Mouse (Mus musculus): ENCODE data around the gene Noa1. TPM values are rescaled to one million over a fixed set of nuclear protein-coding genes. Genes with fewer than 3 reads are reported as not detected.

The Noa1 gene
- polyA plus RNA-seq, 1 experiment from 2014 or later = 39.6 TPM

DNA sequence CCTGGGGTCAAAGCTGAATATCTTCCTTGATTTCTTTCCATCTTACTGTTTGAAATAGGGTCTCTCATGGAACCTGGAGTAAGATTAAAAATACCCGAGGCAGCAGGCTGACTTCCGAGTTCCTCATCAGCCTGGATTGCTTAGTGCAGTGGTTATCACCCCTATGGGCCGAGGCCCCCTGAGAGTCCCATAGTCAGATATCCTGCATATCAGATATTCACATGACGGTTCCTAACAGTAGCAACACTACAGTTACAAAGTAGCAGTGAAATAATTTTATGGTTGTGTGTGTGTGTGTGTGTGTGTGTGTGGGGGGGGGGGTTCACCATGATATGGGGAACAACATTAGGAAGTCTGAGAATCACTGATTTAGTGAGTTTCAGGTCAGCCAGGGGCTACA, 48.7 kb downstream of the Noa1 start:
- no peak for DNase-seq (ENCODE audit: low spot score)
- no peaks in the 10 kb centered on the region for H3K9me3 ChIP-seq
- H3K36me3 ChIP-seq = no peaks in the 10 kb centered on the region
- peaks cover 21% of the 10 kb centered on the region for H3K27me3 ChIP-seq (ENCODE audit: insufficient read depth, poor library complexity, severe bottlenecking)
- peaks cover 21% of the 10 kb centered on the region for H3K4me1 ChIP-seq (replicated peaks)
- WGBS = 87% methylated on average over 4 of the region's 4 CpGs
- no peak overlapping the region for H3K27ac ChIP-seq
- H3K4me3 ChIP-seq = no peak overlapping the region

GRCm38 (mm10) chr5:77260141-77260540, 49.7 kb downstream of the Noa1 start:
- Histone ChIP-seq H3K4me1 (replicated peaks) (peaks cover 21% of the 10 kb centered on the region), H3K9me3 (no peaks in the 10 kb centered on the region), H3K27me3 (ENCODE audit: insufficient read depth, poor library complexity, severe bottlenecking) (peaks cover 21% of the 10 kb centered on the region), H3K36me3 (no peaks in the 10 kb centered on the region), H3K4me3 (no peak overlapping the region), H3K27ac (no peak overlapping the region)
- DNase-seq (ENCODE audit: low spot score) = no peak
- 63% methylated on average over 6 of the region's 6 CpGs for WGBS

- Histone ChIP-seq H3K36me3 (no peaks in the 10 kb centered on the region), H3K27ac (no peak overlapping the region), H3K27me3 (ENCODE audit: insufficient read depth, poor library complexity, severe bottlenecking) (peaks cover 17% of the 10 kb centered on the region), H3K4me3 (no peak overlapping the region), H3K4me1 (replicated peaks) (peaks cover 21% of the 10 kb centered on the region), H3K9me3 (no peaks in the 10 kb centered on the region)
- no peak for DNase-seq (ENCODE audit: low spot score)
Observed at GRCm38 (mm10) chr5:77259315-77259714, 50.6 kb downstream of the Noa1 start.

GRCm38 (mm10) chr5:77257603-77258002, 52.3 kb downstream of the Noa1 start:
- H3K4me1 ChIP-seq (replicated peaks) = peaks cover 19% of the 10 kb centered on the region
- H3K36me3 ChIP-seq = no peaks in the 10 kb centered on the region
- H3K4me3 ChIP-seq = no peak overlapping the region
- 81% methylated on average over 3 of the region's 3 CpGs for WGBS
- DNase-seq (ENCODE audit: low spot score) = no peak
- H3K27ac ChIP-seq = no peak overlapping the region
- H3K27me3 ChIP-seq (ENCODE audit: insufficient read depth, poor library complexity, severe bottlenecking) = 0 out of 2 replicates have a peak, but pooled peaks cover under 1% of the 10 kb centered on the region
- no peaks in the 10 kb centered on the region for H3K9me3 ChIP-seq

DNA sequence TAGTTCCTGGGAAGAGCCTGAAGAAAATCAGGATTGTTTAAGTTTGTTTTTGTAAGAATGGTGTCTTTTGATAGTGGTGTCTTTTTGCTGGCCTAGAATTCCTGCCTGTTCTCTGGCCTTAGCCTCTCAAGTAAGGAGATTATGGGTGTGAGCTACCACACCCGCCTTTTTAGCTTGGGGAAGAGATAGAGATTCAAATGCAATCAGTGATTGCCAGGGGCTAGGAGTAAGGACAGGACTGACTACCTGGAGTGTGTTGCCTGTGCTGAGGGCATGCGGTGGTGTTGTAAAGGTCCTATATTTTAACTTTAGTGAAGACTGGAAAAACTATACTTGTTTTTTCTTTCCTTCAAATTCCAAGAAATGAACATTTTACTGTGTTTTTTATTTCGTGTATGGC, 55.5 kb downstream of the Noa1 start:
- no peak for DNase-seq (ENCODE audit: low spot score)
- H3K27me3 ChIP-seq (ENCODE audit: insufficient read depth, poor library complexity, severe bottlenecking) = no peaks in the 10 kb centered on the region
- no peak overlapping the region for H3K27ac ChIP-seq
- no peaks in the 10 kb centered on the region for H3K36me3 ChIP-seq
- 69% methylated on average over 3 of the region's 3 CpGs for WGBS
- H3K9me3 ChIP-seq = no peaks in the 10 kb centered on the region
- peaks cover 9% of the 10 kb centered on the region; the same call in 1 of the 2 replicates for H3K4me1 ChIP-seq (replicated peaks)
- no peak overlapping the region for H3K4me3 ChIP-seq

- Histone ChIP-seq H3K36me3 (no peaks in the 10 kb centered on the region), H3K9me3 (no peaks in the 10 kb centered on the region), H3K4me3 (no peak overlapping the region), H3K27me3 (ENCODE audit: insufficient read depth, poor library complexity, severe bottlenecking) (no peaks in the 10 kb centered on the region), H3K27ac (no peak overlapping the region), H3K4me1 (replicated peaks) (peaks cover 9% of the 10 kb centered on the region; the same call in 1 of the 2 replicates)
- DNase-seq (ENCODE audit: low spot score) = no peak
- WGBS = 77% methylated on average over 1 of the region's 1 CpGs
Observed at GRCm38 (mm10) chr5:77253154-77253553, 56.7 kb downstream of the Noa1 start.

DNA sequence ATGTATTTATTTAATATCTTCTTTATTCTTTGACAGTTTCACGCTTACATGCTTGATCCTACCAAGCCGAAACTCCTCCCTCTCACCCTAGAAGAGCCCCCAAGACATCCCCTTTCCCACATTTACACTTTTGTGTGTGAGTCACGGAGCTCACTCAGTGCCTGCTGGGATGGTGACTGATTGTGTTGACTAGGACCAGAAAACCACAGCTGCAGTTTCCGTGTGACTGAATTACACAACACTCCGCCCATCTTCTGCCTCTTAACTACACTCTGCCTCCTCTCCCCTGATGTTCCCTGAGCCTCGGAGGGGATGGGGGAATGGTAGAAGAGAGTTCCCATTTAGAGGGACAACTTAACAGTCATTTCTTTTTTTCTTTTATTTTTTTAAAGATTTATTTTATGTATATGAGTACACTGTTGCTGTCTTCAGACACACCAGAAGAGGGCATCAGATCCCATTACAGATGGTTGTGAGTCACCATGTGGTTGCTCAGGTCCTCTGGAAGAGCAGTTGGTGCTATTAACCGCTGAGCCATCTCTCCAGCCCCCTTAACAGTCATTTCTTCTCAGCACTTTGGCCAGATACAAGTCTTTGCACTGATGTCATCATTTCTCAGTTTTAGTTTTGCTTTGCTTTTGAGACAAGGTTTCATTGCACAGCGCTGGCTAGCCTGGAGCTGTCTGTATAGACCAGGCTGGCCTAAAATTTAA, 57.6 kb downstream of the Noa1 start:
- DNase-seq (ENCODE audit: low spot score) = no peak
- WGBS = 69% methylated on average over 8 of the region's 8 CpGs
- Histone ChIP-seq H3K27me3 (ENCODE audit: insufficient read depth, poor library complexity, severe bottlenecking) (no peaks in the 10 kb centered on the region), H3K4me1 (replicated peaks) (peaks cover 9% of the 10 kb centered on the region; the same call in 1 of the 2 replicates), H3K36me3 (no peaks in the 10 kb centered on the region), H3K9me3 (no peaks in the 10 kb centered on the region), H3K4me3 (no peak overlapping the region), H3K27ac (no peak overlapping the region)

DNA sequence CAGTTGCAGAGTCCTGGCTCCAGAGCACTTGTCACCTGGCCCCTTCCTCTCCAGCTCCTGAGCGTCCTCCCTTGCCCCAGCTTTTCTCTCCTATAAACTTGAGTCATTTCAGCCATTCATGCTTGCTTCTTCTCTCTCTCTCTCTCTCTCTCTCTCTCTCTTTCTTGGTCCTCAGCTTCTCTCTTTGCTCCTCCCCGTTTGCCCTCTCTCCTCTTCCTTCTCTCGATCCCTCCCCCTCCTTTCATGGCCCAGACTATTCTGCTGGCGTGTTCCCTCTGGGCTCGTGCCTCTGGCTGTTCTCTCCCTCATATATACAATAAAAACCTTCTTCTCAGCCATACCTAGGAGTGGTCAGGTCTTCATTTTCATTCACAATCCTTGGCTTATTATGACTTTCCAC, 58.2 kb downstream of the Noa1 start:
- Histone ChIP-seq H3K4me3 (no peak overlapping the region), H3K9me3 (no peaks in the 10 kb centered on the region), H3K4me1 (replicated peaks) (peaks cover 9% of the 10 kb centered on the region; the same call in 1 of the 2 replicates), H3K27me3 (ENCODE audit: insufficient read depth, poor library complexity, severe bottlenecking) (no peaks in the 10 kb centered on the region), H3K27ac (no peak overlapping the region), H3K36me3 (no peaks in the 10 kb centered on the region)
- no peak for DNase-seq (ENCODE audit: low spot score)
- WGBS = 40% methylated on average over 5 of the region's 5 CpGs

DNA sequence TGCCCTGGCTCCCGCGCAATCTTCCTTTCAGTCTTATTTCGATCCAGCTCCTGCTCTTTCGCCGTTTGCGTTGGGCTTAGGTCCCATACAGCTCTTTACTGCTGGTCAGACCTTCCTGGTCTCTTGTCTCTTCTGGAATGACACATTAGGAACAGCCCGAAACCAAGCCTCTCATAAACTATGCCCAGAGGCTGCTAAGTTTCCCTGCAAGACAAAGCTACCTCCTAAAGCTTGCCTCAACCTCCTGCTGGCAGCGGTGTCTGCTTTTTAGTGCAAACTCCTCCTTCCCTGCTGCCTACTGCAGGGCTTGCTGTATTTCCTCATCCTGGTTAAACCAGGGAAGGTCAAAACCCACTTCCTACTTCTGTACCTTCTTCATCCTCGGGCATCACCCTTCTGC, 59.8 kb downstream of the Noa1 start:
- no peak overlapping the region for H3K4me3 ChIP-seq
- no peaks in the 10 kb centered on the region for H3K27me3 ChIP-seq (ENCODE audit: insufficient read depth, poor library complexity, severe bottlenecking)
- 74% methylated on average over 9 of the region's 9 CpGs for WGBS
- peaks cover 22% of the 10 kb centered on the region for H3K4me1 ChIP-seq (replicated peaks)
- H3K36me3 ChIP-seq = no peaks in the 10 kb centered on the region
- no peak overlapping the region for H3K27ac ChIP-seq
- no peaks in the 10 kb centered on the region for H3K9me3 ChIP-seq
- no peak for DNase-seq (ENCODE audit: low spot score)

DNA sequence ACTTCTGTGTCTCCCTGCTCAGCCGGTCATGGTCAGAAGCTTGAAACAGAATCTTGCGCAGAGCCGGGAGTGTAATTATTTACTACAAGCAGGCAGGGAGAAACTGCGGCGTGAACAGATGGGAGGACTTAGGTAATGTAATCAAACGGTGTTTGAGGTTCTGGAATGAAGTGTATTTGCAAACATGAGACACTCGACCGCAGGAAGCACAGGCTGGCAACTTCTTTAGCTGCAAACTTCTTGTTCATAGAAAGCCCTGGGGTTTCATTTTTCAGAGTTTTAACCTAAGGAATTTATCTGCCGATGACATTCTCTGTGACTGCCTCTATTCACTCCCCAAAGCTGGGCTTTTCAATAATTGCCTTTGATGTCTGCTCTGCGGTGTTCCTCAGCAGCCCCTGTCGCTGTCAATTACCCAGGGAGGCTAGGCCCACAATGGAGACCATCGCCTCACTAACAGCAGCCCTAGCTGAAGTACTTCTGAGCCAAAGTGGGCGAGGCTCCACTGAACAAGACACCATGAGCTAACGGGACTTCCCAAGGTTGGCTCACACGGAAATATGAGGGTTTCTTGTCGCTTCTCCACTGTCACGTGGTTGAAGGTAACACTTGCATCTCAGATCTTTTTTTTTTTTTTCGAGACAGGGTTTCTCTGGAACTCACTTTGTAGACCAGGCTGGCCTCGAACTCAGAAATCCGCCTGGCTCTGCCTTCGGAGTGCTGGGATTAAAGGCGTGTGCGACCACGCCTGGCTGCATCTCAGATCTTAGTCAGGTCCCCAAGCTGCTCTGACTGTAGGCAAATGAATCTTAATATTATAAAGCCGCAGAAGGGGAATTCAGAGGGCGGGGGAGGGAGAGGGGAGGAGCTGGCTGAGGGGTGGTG, 63.9 kb downstream of the Noa1 start:
- H3K27me3 ChIP-seq (ENCODE audit: insufficient read depth, poor library complexity, severe bottlenecking) = no peaks in the 10 kb centered on the region
- H3K36me3 ChIP-seq = no peaks in the 10 kb centered on the region
- H3K9me3 ChIP-seq = no peaks in the 10 kb centered on the region
- 34% methylated on average over 26 of the region's 26 CpGs for WGBS
- peak overlapping the region; percentile 30 for H3K4me3 ChIP-seq
- peaks cover 28% of the 10 kb centered on the region for H3K4me1 ChIP-seq (replicated peaks)
- no peak overlapping the region; the same call in 1 of the 2 replicates for H3K27ac ChIP-seq
- DNase-seq (ENCODE audit: low spot score) = peak; percentile 49

DNA sequence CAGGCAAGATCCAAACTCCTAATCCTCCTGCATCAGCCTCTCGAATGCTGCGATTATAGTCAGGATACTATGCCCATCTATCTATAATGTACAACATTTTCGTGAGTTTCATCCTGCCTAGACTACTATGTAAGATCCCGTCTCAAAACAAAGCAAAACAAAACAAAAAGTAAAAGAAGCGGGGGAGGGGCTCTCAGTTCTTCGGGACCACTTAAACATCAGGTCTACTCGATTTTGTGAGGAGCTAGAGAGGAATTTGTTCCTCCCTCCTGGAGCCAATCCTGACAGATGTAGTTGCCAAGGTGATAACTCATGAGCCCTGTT, 64.5 kb downstream of the Noa1 start:
- DNase-seq (ENCODE audit: low spot score) = no peak
- Histone ChIP-seq H3K36me3 (no peaks in the 10 kb centered on the region), H3K9me3 (no peaks in the 10 kb centered on the region), H3K27ac (no peak overlapping the region), H3K4me3 (peak overlapping the region; percentile 30), H3K4me1 (replicated peaks) (peaks cover 28% of the 10 kb centered on the region), H3K27me3 (ENCODE audit: insufficient read depth, poor library complexity, severe bottlenecking) (no peaks in the 10 kb centered on the region)
- 43% methylated on average over 7 of the region's 7 CpGs for WGBS

- H3K4me3 ChIP-seq = no peak overlapping the region
- H3K27me3 ChIP-seq (ENCODE audit: insufficient read depth, poor library complexity, severe bottlenecking) = no peaks in the 10 kb centered on the region
- H3K9me3 ChIP-seq = no peaks in the 10 kb centered on the region
- DNase-seq (ENCODE audit: low spot score) = no peak
- no peaks in the 10 kb centered on the region for H3K36me3 ChIP-seq
- no peak overlapping the region for H3K27ac ChIP-seq
- 47% methylated on average over 8 of the region's 8 CpGs for WGBS
- H3K4me1 ChIP-seq (replicated peaks) = peaks cover 28% of the 10 kb centered on the region
Observed at GRCm38 (mm10) chr5:77244331-77244987, 65.4 kb downstream of the Noa1 start.

Measured in hindbrain, embryonic 10.5 days (tissue).